Mouse (Mus musculus): ENCODE measurements around the gene Olfr745. TPM values are rescaled to one million over a fixed set of nuclear protein-coding genes. Genes with fewer than 3 reads are reported as not detected.

Gene Olfr745
- polyA plus RNA-seq (2015; fragmentation: Nextera tagmentation; extraction: Ambion mirVana): not detected in 2 replicates

DNA sequence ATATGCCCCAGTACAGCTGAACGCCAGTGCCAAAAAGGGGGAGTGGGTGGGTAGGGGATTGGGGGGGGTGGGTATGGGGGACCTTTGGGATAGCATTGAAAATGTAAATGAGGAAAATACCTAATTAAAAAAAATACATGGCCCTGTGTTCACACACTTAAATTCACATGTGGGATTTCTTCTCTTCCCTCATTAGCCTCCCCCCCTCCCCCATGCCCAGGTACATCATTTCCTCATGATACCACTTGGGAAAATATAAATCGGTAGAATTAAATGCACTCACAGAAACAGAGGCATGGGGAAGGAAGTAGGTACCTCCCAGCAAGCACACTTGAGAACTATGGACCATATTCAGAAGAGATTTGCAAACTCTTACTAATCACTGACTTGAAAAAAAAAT is at the start of gene Olfr745:
TSS of gene Olfr745 (plus strand) at position 301 of the 400 bp plus-strand sequence.
- no peaks in the 10 kb centered on the region for H3K36me3 ChIP-seq (ENCODE audit: control insufficient read depth, insufficient read depth, low read length)
- no peaks in the 10 kb centered on the region for H3K4me1 ChIP-seq (ENCODE audit: control insufficient read depth, insufficient read depth, low read length)
- H3K4me2 ChIP-seq (ENCODE audit: low read length): no peak within 1 kb of the TSS
- ATAC-seq: no peak
- H3K9ac ChIP-seq (ENCODE audit: low read depth, low read length): no peak within 1 kb of the TSS
- no peaks in the 10 kb centered on the region for H3K27me3 ChIP-seq (ENCODE audit: control insufficient read depth, insufficient read depth, low read depth, low read length)
- H3K9me3 ChIP-seq (replicated peaks; ENCODE audit: control insufficient read depth, low read length, poor library complexity, severe bottlenecking): no peaks in the 10 kb centered on the region
- H3K27ac ChIP-seq (ENCODE audit: low read length): no peak within 1 kb of the TSS
- 91% methylated on average over 2 of the region's 2 CpGs for WGBS
- H3K4me3 ChIP-seq (ENCODE audit: low read depth, low read length): no peak within 1 kb of the TSS

DNA sequence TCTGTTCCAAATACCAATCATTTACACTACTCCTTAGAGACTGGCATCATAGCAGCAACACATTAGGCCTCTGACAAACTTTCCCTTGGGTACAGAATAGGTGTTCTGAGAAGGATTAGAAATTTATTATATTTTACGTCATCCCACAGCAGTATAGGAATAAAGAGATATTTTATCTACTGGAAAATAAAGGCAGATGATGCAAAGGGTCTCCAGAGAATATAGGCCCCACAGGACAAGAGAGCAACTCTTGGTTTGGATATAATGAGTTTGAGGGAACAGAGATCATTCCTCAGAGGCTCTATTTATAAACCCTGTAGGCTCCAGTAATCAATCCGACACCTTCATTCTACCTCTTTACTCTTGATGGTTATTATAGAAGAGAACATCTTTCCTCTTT is 24.6 kb upstream of the Olfr745 start, which contains the start of gene Olfr744:
TSS of gene Olfr744 (plus strand) at position 301 of the 400 bp plus-strand sequence.
- Histone ChIP-seq H3K27me3 (ENCODE audit: control insufficient read depth, insufficient read depth, low read depth, low read length) (no peaks in the 10 kb centered on the region), H3K4me3 (ENCODE audit: low read depth, low read length) (no peak within 1 kb of the TSS), H3K4me2 (ENCODE audit: low read length) (no peak within 1 kb of the TSS), H3K9me3 (replicated peaks; ENCODE audit: control insufficient read depth, low read length, poor library complexity, severe bottlenecking) (peaks cover 3% of the 10 kb centered on the region; the same call in 1 of the 2 replicates), H3K9ac (ENCODE audit: low read depth, low read length) (no peak within 1 kb of the TSS), H3K36me3 (ENCODE audit: control insufficient read depth, insufficient read depth, low read length) (no peaks in the 10 kb centered on the region), H3K4me1 (ENCODE audit: control insufficient read depth, insufficient read depth, low read length) (no peaks in the 10 kb centered on the region), H3K27ac (ENCODE audit: low read length) (no peak within 1 kb of the TSS)
- WGBS: 90% methylated on average over 2 of the region's 2 CpGs
- ATAC-seq: no peak

DNA sequence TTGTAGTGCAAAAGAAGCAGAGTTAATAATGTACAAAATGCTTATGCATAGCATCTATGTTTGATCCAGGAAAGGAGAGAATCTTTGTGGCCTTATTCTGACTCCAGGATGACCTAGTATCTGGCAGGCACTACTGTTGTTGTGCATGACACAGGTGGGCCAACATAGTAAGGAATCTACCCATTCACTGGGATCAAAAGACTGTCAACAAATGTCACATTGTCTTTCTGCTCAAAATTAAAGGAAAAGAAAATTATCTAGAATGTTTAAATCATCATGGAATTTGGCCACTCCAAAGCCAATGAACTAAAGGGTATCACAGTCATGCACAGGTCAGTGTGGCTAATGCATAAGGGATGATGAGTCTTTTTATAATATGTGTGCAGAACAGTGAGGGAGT is 7.6 kb downstream of the Olfr745 start, which contains the start of gene Olfr746:
TSS of gene Olfr746 (plus strand) at position 301 of the 400 bp plus-strand sequence.
- no peak within 1 kb of the TSS for H3K9ac ChIP-seq (ENCODE audit: low read depth, low read length)
- ATAC-seq: no peak
- H3K27me3 ChIP-seq (ENCODE audit: control insufficient read depth, insufficient read depth, low read depth, low read length): no peaks in the 10 kb centered on the region
- no peak within 1 kb of the TSS for H3K4me2 ChIP-seq (ENCODE audit: low read length)
- H3K4me1 ChIP-seq (ENCODE audit: control insufficient read depth, insufficient read depth, low read length): no peaks in the 10 kb centered on the region
- no peaks in the 10 kb centered on the region for H3K9me3 ChIP-seq (replicated peaks; ENCODE audit: control insufficient read depth, low read length, poor library complexity, severe bottlenecking)
- H3K36me3 ChIP-seq (ENCODE audit: control insufficient read depth, insufficient read depth, low read length): no peaks in the 10 kb centered on the region
- no peak within 1 kb of the TSS for H3K27ac ChIP-seq (ENCODE audit: low read length)
- H3K4me3 ChIP-seq (ENCODE audit: low read depth, low read length): no peak within 1 kb of the TSS

DNA sequence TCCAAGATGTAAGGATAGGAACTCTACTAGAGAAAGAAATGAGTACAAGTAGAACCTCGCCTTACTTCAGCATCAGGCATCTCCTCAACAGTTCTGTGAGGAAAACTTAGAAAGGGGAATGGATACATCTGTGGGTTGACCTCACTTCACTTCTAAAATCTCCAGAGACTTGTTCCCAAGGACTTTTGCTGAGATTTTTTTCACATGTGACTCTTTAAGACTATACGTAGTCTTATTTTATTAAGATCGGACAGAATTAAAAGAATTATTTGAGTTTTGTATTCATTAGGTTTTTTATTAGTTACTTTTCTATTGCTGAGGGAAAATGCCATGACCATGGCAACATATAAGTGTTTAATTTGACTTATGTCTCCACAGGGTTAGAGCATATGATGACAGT is 53.9 kb downstream of the Olfr745 start, which contains the start of gene Olfr747:
TSS of gene Olfr747 (minus strand) at position 101 of the 400 bp plus-strand sequence.
- Histone ChIP-seq H3K36me3 (ENCODE audit: control insufficient read depth, insufficient read depth, low read length) (no peaks in the 10 kb centered on the region), H3K9ac (ENCODE audit: low read depth, low read length) (no peak within 1 kb of the TSS), H3K4me2 (ENCODE audit: low read length) (no peak within 1 kb of the TSS), H3K4me1 (ENCODE audit: control insufficient read depth, insufficient read depth, low read length) (no peaks in the 10 kb centered on the region), H3K27me3 (ENCODE audit: control insufficient read depth, insufficient read depth, low read depth, low read length) (no peaks in the 10 kb centered on the region), H3K4me3 (ENCODE audit: low read depth, low read length) (no peak within 1 kb of the TSS), H3K9me3 (replicated peaks; ENCODE audit: control insufficient read depth, low read length, poor library complexity, severe bottlenecking) (no peaks in the 10 kb centered on the region), H3K27ac (ENCODE audit: low read length) (no peak within 1 kb of the TSS)
- WGBS: 90% methylated on average over 3 of the region's 3 CpGs
- ATAC-seq: no peak

Other genes starting within 250 kb of the Olfr745 start
- gene Olfr738, start 231.8 kb upstream of the Olfr745 start, polyA plus RNA-seq (2015; fragmentation: Nextera tagmentation; extraction: Ambion mirVana): not detected in 2 replicates
- not detected in 2 replicates for gene Olfr739, start 220.8 kb upstream of the Olfr745 start, polyA plus RNA-seq (2015; fragmentation: Nextera tagmentation; extraction: Ambion mirVana)
- not detected in 2 replicates for gene Olfr740, start 193.8 kb upstream of the Olfr745 start, polyA plus RNA-seq (2015; fragmentation: Nextera tagmentation; extraction: Ambion mirVana)
- not detected in 2 replicates for gene Olfr741, start 166.7 kb upstream of the Olfr745 start, polyA plus RNA-seq (2015; fragmentation: Nextera tagmentation; extraction: Ambion mirVana)
- not detected in 2 replicates for gene Olfr742, start 135.8 kb upstream of the Olfr745 start, polyA plus RNA-seq (2015; fragmentation: Nextera tagmentation; extraction: Ambion mirVana)
- not detected in 2 replicates for gene Olfr743, start 117.5 kb upstream of the Olfr745 start, polyA plus RNA-seq (2015; fragmentation: Nextera tagmentation; extraction: Ambion mirVana)
- gene Olfr744, start 24.5 kb upstream of the Olfr745 start, polyA plus RNA-seq (2015; fragmentation: Nextera tagmentation; extraction: Ambion mirVana): not detected in 2 replicates
- gene Olfr746, start 7.7 kb downstream of the Olfr745 start, polyA plus RNA-seq (2015; fragmentation: Nextera tagmentation; extraction: Ambion mirVana): not detected in 2 replicates
- not detected in 2 replicates for gene Olfr747, start 53.8 kb downstream of the Olfr745 start, polyA plus RNA-seq (2015; fragmentation: Nextera tagmentation; extraction: Ambion mirVana)
- not detected in 2 replicates for gene Olfr748, start 68.0 kb downstream of the Olfr745 start, polyA plus RNA-seq (2015; fragmentation: Nextera tagmentation; extraction: Ambion mirVana)
- not detected in 2 replicates for gene Olfr749, start 105.7 kb downstream of the Olfr745 start, polyA plus RNA-seq (2015; fragmentation: Nextera tagmentation; extraction: Ambion mirVana)
- gene Ttc5, start 146.1 kb downstream of the Olfr745 start, polyA plus RNA-seq (2015; fragmentation: Nextera tagmentation; extraction: Ambion mirVana): 132 and 133 TPM in 2 replicates
- gene Ccnb1ip1, start 168.3 kb downstream of the Olfr745 start, polyA plus RNA-seq (2015; fragmentation: Nextera tagmentation; extraction: Ambion mirVana): not detected in 2 replicates
- 39.1 and 41.5 TPM in 2 replicates for gene Parp2, start 168.5 kb downstream of the Olfr745 start, polyA plus RNA-seq (2015; fragmentation: Nextera tagmentation; extraction: Ambion mirVana)
- gene Tep1, start 231.2 kb downstream of the Olfr745 start, polyA plus RNA-seq (2015; fragmentation: Nextera tagmentation; extraction: Ambion mirVana): 1.6 and 2.9 TPM in 2 replicates

All from midbrain, embryonic 16.5 days (tissue).